In genomic region chrX:133689576-133690250, GRCm38 (mm10) we compare ENCODE assay signal across 8 mouse cellular contexts. TPM values are rescaled to one million over a fixed set of nuclear protein-coding genes. Genes with fewer than 3 reads are reported as not detected.
DNase-seq lines count a peak whose midpoint lies in the region; ATAC-seq lines count a peak whose summit lies in the region.

No protein-coding gene starts in this region.

- H3K27me3 ChIP-seq in kidney, embryonic 14.5 days (ENCODE audit: control insufficient read depth, insufficient read depth, low read length), result peaks cover 3% of the 10 kb centered on the region; the same call in 1 of the 2 replicates
- H3K27me3 ChIP-seq in forebrain, embryonic 14.5 days (replicated peaks; ENCODE audit: control insufficient read depth, insufficient read depth, low read length), result no peaks in the 10 kb centered on the region

- H3K36me3 ChIP-seq in kidney, embryonic 14.5 days (ENCODE audit: control insufficient read depth, insufficient read depth, low read length), result no peaks in the 10 kb centered on the region
- H3K36me3 ChIP-seq in forebrain, embryonic 14.5 days (ENCODE audit: control insufficient read depth, insufficient read depth, low read length), result no peaks in the 10 kb centered on the region

- no peak for ATAC-seq in kidney, embryonic 14.5 days (ENCODE audit: low FRiP score, low TSS enrichment)
- no peak for ATAC-seq in forebrain, embryonic 14.5 days

- peak overlapping the region; percentile 70 for H3K4me2 ChIP-seq in kidney, embryonic 14.5 days (replicated peaks; ENCODE audit: low read depth, low read length)
- peak overlapping the region; percentile 63 for H3K4me2 ChIP-seq in forebrain, embryonic 14.5 days (ENCODE audit: low read length)

- H3K4me1 ChIP-seq in kidney, embryonic 14.5 days (ENCODE audit: control insufficient read depth, insufficient read depth, low read length), result no peaks in the 10 kb centered on the region
- H3K4me1 ChIP-seq in forebrain, embryonic 14.5 days (ENCODE audit: control insufficient read depth, insufficient read depth, low read length), result no peaks in the 10 kb centered on the region

- H3K9me3 ChIP-seq in kidney, embryonic 14.5 days (ENCODE audit: control insufficient read depth, low read length), result no peaks in the 10 kb centered on the region
- H3K9me3 ChIP-seq in forebrain, embryonic 14.5 days (replicated peaks; ENCODE audit: control insufficient read depth, low read length), result no peaks in the 10 kb centered on the region

- peak overlapping the region; percentile 50 for H3K4me3 ChIP-seq in kidney, embryonic 14.5 days (ENCODE audit: low read length)
- H3K4me3 ChIP-seq in forebrain, embryonic 14.5 days (ENCODE audit: low read depth, low read length), result peak overlapping the region; percentile 53

- H3K9ac ChIP-seq in kidney, embryonic 14.5 days (ENCODE audit: low read depth, low read length), result peak overlapping the region; percentile 28; the same call in 1 of the 2 replicates
- peak overlapping the region; percentile 61 for H3K9ac ChIP-seq in forebrain, embryonic 14.5 days (ENCODE audit: low read length)

- no peak for DNase-seq in kidney, postnatal 36 days
- peak; percentile 11 to 22 for DNase-seq in adrenal gland, postnatal 36 days
- DNase-seq in forebrain, embryonic 14.5 days (ENCODE audit: low spot score), result peak; percentile 44
- peak; percentile 2 for DNase-seq in induced T-regulatory cell, adult 2 months (ENCODE audit: low read depth)
- DNase-seq in neural tube, embryonic 10.5 days (ENCODE audit: extremely low spot score, low spot score), result peak; percentile 55
- no peak for DNase-seq in spleen, adult 18-20 months
- no peak for DNase-seq in layer of hippocampus, adult 11-12 months (ENCODE audit: low spot score)

- WGBS in kidney, embryonic 14.5 days, result 26% methylated on average over 35 of the region's 35 CpGs
- 41% methylated on average over 35 of the region's 35 CpGs for WGBS in forebrain, embryonic 14.5 days

- no peak overlapping the region for H3K27ac ChIP-seq in kidney, embryonic 14.5 days (ENCODE audit: low read depth, low read length)
- peak overlapping the region; percentile 33; the same call in 1 of the 2 replicates for H3K27ac ChIP-seq in forebrain, embryonic 14.5 days (ENCODE audit: low read depth, low read length)

RNA-seq across cellular contexts. Expression of gene Pcdh19, which starts 0.9 kb away (rescaled TPM):
- 6.3 and 8.6 TPM in 2 replicates for polyA plus RNA-seq in kidney, embryonic 14.5 days (2014; fragmentation: Nextera tagmentation; extraction: Ambion mirVana)
- total RNA-seq in adrenal gland, postnatal 36 days (2021), result 1 to 10 TPM; 7.2 to 8.5 TPM
- 12.4 and 14.6 TPM in 2 replicates for polyA plus RNA-seq in forebrain, embryonic 14.5 days (2014; fragmentation: Nextera tagmentation; extraction: Ambion mirVana)

Comparison
In these comparisons a context has a peak if more than half of its experiments do, and no peak if none do; other contexts are left out.
1. DNase-seq: peak in adrenal gland, postnatal 36 days (2 of 2), forebrain, embryonic 14.5 days (single experiment), induced T-regulatory cell, adult 2 months (single experiment) and neural tube, embryonic 10.5 days (single experiment); none in kidney, postnatal 36 days (0 of 2), spleen, adult 18-20 months (0 of 2) and layer of hippocampus, adult 11-12 months (single experiment).